In the genomic region with DNA sequence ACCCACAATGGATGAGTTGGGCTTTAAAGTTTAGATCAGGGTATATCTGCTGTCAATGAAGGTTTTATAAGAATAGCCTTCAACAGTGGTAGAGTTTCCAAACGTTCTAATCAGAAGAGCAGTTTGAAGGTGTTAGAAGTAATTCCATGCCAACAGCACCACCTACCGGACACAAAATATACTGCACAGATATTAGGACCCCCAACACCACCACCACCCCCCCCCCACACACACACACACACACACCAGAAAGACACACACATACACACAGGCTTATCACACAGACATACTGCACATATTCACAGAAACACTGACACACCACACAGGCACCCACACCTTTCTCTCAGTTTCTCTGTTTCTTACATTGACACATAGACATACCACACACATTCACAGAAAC, we compare ENCODE assay signal across 9 mouse cellular contexts. TPM values are rescaled to one million over a fixed set of nuclear protein-coding genes. Genes with fewer than 3 reads are reported as not detected.
DNase-seq lines count a peak whose midpoint lies in the region; ATAC-seq and TF ChIP-seq lines count a peak whose summit lies in the region.
"Had no signal": no experiment of that assay in that cellular context is flagged by ENCODE, and none has a peak within 500 bp of the region (broad histone marks: within the 10 kb centered on the region; RNA-seq: fewer than 3 reads in every experiment).

No protein-coding gene starts in this region.

- TF ChIP-seq CTCF in layer of hippocampus, adult 2 months (conservative IDR thresholded peaks at IDR 0.05), result peak; percentile 70

- peak; percentile 62 for ATAC-seq in CD4-positive, CD25-positive, alpha-beta regulatory T cell, adult 4 months
- peak; percentile 65 for ATAC-seq in common myeloid progenitor, adult 5-6 weeks (replicated peaks; ENCODE audit: low read depth, poor library complexity, severe bottlenecking)

- intact Hi-C loops in gastrocnemius, postnatal 14 days (cut with DNase I; ENCODE audit: low total_unique reads), result no loop called here
- intact Hi-C loops in heart, postnatal 36 days (cut with DNase I), result loop anchor here (1.0 to 2.0 kb wide), 2 partner anchors 54 to 232 kb away; no protein-coding TSS in a partner anchor

- no peak overlapping the region for H3K27ac ChIP-seq in layer of hippocampus, adult 2 months
- no peak overlapping the region for H3K27ac ChIP-seq in midbrain, embryonic 10.5 days (replicated peaks)

- no peaks in the 10 kb centered on the region for H3K27me3 ChIP-seq in midbrain, embryonic 10.5 days (ENCODE audit: low read depth, poor library complexity, severe bottlenecking)

- H3K4me3 ChIP-seq in layer of hippocampus, adult 2 months, result no peak overlapping the region
- H3K4me3 ChIP-seq in midbrain, embryonic 10.5 days, result no peak overlapping the region

- H3K9me3 ChIP-seq in midbrain, embryonic 10.5 days (replicated peaks), result no peaks in the 10 kb centered on the region

- DNase-seq in gastrocnemius, postnatal 10 days, result peak; percentile 36
- no peak for DNase-seq in gastrocnemius, postnatal 14 days
- DNase-seq in heart, postnatal 36 days, result peak; percentile 42 to 45
- peak; percentile 44 to 75 for DNase-seq in layer of hippocampus, adult 2 months (ENCODE audit: low spot score in 2 of 2)
- DNase-seq in midbrain, embryonic 10.5 days (ENCODE audit: low spot score), result peak; percentile 46
- DNase-seq in thymus, postnatal 4 days, result peak; percentile 46

- H3K4me1 ChIP-seq in midbrain, embryonic 10.5 days, result peaks cover 11% of the 10 kb centered on the region

- H3K36me3 ChIP-seq in midbrain, embryonic 10.5 days, result no peaks in the 10 kb centered on the region

- 4% methylated on average over 2 of the region's 2 CpGs for WGBS in midbrain, embryonic 10.5 days

RNA-seq across cellular contexts. Expression of a gene that starts 33.3 kb away (rescaled TPM):
- total RNA-seq in gastrocnemius, postnatal 10 days (2021), result 100 to 1,000 TPM; 120 to 161 TPM
- 100 to 1,000 TPM in 1 of 2 experiments, 10 to 100 TPM in 1; 80.6 to 104 TPM for total RNA-seq in gastrocnemius, postnatal 14 days (2021)
- polyA plus RNA-seq in CD4-positive, CD25-positive, alpha-beta regulatory T cell, adult 4 months (2017; shearing (Covaris generic)), result 100 to 1,000 TPM; 149 to 172 TPM
- total RNA-seq in common myeloid progenitor, adult 5-6 weeks (2017), result 54.6 and 60.2 TPM in 2 replicates
- total RNA-seq in heart, postnatal 36 days (2021), result 100 to 1,000 TPM; 140 to 143 TPM
- 10 to 100 TPM; 48.6 to 53.4 TPM for total RNA-seq in layer of hippocampus, adult 2 months (2021)
- polyA plus RNA-seq in midbrain, embryonic 10.5 days (2016; fragmentation: Nextera tagmentation; extraction: Ambion mirVana), result 106 and 116 TPM in 2 replicates

RNA-seq across cellular contexts. Expression of a gene that starts 33.3 kb away (rescaled TPM):
- total RNA-seq in gastrocnemius, postnatal 10 days (2021), result 1 to 10 TPM in 1 of 2 experiments, under 1 TPM in 1; 0.59 to 1.1 TPM
- under 1 TPM in 1 of 2 experiments, not detected in 1; 0.39 TPM for total RNA-seq in gastrocnemius, postnatal 14 days (2021)
- 1 to 10 TPM; 2.0 to 2.9 TPM for polyA plus RNA-seq in CD4-positive, CD25-positive, alpha-beta regulatory T cell, adult 4 months (2017; shearing (Covaris generic))
- total RNA-seq in common myeloid progenitor, adult 5-6 weeks (2017), result not detected in 2 replicates
- total RNA-seq in heart, postnatal 36 days (2021), result under 1 TPM in 1 of 2 experiments, not detected in 1; 0.30 TPM
- not detected for total RNA-seq in layer of hippocampus, adult 2 months (2021)
- polyA plus RNA-seq in midbrain, embryonic 10.5 days (2016; fragmentation: Nextera tagmentation; extraction: Ambion mirVana), result 0.25 and 0.73 TPM in 2 replicates
- total RNA-seq: layer of hippocampus, adult 8-10 months had no signal
